Mouse (Mus musculus) c-Kit-negative CD71-positive TER-119-positive erythroid progenitor cells, embryonic 14.5 days (primary cell): ENCODE measurements around the gene Tex30.
"Not testable (repeated sequence)": the region's sequence is repeated elsewhere in the genome, so short reads cannot be mapped to it uniquely, and the experiment has no call there.

ENCODE experiments used
- DNase-seq: peaks from one replicate; pipeline ENCODE4 v3.0.0-alpha.2; 2013; ENCODE audit warnings: low read depth, low spot score

Tex30 gene

DNA sequence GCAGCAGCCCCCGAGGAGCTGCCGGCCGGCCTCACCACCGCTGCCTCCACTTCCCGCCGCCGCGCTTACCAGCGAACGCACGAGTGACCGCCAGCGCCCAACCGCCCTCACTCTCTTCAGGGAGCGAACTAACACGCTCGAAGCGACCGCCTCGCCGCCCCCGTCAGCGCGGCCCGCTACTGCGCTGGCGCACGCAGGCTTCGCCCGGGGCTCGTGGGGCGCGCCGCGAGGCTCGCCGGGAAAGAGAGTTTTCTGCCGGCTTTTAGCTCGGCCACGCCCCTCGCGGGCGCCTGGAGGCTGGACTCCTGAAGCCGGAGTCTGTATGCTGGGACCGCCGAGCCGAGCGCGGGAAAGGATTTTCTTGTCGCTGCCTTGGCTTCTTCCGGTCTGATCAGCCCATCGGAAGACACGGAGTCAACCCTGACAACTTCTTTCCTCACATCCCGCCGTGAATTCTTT is at the start of gene Tex30:
Tex30 (minus strand) TSS at position 183 of the 459 bp plus-strand sequence.
- DNase-seq, result peak; percentile 91

DNA sequence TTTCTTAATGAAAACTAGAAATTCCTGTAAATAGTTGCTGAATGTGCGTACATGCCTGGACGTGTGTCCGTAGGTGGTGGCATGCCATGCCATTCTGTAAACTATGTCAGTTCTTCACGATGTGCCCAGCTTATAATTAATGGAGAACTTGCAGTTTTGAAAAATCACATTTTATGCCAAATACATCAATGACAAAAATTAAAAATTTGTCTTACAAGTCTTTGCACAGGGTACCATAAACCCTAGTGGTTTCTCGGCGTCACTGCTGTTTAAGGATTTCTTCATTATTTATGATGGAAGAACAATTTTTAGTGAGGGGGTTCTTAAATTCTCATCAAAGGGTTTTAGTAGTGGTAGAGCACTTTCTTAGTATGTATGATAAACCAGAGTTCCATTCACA is 46.5 kb upstream of the Tex30 start:
- peak; percentile 21 for DNase-seq

DNA sequence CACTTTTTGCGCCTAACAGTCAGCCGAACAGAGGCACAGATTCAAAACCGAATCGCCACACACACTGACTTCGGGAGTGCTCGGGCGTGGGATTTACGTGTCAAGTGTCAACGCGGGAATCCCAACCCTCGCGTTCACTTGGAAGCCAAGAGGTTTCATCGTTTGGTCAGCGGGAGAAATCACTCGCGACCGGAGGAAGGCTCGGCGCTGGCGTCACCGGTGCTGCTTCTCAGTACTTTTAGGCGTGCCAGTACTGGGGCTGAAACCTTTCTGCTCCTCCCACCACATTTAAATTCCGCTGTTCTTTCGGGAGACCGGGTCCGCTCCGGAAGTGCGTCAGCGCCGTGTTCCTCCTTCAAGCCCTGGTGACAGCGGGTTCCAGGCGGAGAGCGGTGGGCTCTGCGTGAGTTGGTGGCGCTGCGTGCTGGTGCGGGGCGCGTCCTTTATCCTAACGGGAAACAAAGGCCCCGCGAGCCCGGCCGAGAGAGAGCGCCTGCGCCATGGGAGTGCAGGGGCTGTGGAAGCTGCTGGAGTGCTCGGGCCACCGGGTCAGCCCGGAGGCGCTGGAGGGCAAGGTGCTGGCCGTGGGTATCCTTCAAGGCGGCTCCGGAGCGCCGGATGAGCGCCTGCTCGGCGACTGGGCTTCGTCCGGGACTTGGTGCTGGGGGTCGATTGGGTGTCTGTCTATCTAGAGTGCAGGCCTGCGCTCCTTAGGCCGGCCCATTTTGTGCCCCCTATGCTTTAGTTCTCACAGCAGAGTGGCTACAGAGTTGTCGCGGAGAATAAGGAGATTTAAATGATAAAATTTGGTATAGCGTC is 45.5 kb upstream of the Tex30 start, which contains the start of gene Ercc5:
Ercc5 (plus strand) TSS at position 182 of the 819 bp plus-strand sequence.
- DNase-seq, result peak; percentile 68

DNA sequence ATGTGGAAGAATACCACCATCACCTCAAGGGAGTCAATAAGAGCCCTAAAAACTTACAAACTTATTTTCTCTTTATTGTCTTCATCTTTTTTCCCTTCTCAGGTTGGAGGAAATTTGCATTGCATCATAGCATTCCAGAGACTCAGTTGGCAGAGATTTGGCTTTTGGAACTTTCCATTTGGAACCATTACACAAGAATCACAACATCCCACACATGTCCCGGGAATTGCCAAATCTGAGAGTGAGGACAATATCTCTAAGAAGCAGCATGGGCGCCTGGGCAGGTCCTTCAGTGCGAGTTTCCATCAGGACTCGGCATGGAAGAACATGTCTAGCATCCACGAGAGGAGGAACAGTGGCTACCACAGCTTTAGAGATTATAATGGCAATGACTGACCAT is 40.5 kb upstream of the Tex30 start:
- no peak for DNase-seq

DNA sequence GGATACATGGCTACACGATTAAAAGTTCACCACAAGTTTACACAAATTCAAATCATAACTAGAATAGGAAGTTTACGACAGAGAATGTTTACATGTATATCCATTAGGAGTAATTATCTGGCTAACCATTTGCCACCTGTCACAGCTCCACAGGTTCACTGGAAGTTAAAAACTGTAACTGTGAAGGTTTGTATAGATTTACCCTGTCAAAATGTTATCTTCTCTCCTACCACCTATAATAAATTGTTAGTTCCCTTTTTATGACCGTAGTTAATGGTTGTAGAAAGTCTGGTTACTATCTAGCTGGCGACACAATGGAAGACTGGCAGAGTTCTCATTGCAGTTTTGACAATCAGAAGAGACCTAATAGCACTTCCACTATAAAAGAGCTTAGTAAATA is 38.0 kb upstream of the Tex30 start:
- no peak for DNase-seq

DNA sequence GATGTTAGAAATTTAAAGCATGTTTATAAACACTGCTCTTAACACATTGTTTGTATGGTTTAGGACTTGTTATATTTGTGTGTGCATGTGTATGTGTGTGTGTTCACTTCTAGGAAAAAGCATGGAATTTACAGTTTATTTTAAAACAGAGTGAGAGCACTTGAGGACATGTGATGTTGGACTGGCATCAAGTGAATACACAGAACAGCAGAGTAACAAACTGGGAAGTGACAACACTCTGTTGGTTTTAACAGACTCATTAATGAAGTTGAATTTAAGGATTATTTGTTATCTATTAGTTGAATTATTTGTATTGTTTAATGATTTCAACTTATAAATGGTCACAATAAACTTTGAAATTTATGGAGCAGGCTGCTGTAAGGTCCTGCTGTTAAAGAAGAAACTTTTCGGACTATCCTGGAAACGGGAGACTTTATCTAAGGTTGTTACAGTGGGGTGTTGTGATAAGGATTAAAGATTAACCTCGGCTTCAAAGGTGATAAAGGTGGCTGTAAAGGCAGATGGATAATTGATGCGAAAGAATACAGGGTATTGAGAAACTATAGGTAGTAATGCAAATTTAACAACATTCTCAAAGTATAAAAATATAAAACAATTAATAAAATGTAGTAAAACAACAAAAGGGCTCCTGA is 27.8 kb upstream of the Tex30 start:
- DNase-seq, result no peak

GRCm38 (mm10) chr1:44125590-44125989 is 23.3 kb upstream of the Tex30 start:
- no peak for DNase-seq

GRCm38 (mm10) chr1:44122256-44122655 is 20.0 kb upstream of the Tex30 start:
- DNase-seq, result no peak

- no peak for DNase-seq
These were observed 17.8 kb upstream of the Tex30 start for GRCm38 (mm10) chr1:44120074-44120406.

DNA sequence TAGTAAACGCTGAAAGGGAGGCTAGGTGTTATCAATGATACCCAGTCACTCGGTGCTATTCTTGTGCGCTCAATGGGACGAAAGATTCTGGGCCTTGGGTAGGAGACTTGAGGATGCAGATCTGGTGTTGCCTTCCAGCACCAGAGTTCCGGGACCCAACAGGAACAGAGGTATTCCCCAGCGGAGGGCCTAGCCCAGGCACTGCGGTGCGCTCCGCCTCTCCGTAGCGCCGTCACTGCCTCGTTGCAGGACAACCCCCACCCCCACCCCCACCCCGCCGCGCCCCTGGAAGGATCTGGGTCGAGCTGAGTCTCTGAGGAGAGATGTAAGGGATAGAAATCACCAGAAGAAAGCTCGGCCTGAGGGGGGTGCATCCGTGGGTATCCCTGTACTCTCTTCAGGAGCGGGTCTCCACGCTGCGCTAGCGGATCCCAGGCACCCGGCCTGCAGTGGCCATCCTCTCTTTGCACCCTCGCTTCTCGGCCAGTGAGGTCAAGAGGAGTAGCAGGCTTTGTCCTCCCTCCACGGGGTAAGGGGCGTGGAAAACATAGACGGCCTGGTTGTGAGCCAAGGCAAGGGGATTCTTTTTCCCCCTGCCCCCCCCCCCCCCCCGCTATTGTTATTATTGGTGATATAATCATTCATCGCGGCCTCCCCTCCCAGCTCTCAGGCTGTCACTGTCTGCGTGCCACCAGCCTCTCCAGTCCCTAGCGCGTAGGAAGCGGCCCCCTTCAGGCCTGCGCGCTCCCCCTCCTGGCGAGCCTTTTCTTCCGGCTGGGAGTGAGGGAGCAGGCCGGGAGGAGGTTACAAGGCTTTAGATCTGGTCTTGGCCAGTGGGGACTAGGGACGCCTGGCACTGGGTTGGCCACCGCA is 17.2 kb upstream of the Tex30 start:
- no peak for DNase-seq

DNA sequence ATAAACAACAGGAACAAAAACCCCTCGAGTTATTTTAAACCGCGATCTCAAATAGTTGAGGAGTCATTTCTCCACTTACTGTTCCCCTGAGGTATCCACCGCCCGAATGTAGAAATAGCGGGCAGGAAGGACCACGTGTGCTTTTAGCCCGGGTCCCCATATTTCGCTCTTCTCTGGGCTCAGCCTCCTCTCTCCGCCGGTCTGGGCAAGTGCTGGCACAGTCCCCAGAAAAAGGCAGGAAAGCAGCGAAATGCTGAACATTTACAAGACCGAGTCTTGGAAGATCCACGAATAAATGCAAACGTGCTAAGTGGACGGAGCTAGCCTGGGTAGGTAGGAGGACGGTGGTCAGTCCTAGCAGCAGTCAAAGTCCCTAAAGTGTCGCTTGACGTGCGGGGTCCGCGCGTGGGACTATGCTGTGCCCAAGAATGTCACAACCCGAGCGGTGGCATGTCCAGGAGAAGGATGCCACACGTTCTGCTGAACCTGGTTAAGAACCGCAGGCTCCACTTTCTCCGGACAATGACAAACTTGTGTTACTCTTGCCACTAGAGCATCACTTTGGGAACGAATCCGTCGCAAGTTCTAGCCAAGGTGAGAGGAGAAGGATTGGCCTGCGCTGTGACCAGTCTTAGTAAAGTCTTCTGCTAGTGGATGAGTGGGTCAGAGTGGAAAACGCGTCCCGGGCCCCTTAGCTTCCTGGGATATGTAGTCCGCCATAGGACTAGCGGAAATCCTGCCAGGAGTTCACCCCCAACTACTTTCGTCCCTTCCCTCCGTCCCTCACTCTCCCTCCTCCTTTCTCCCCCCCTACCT is 16.2 kb upstream of the Tex30 start, which contains the start of the genes Kdelc1 and Bivm:
Kdelc1 (minus strand) TSS at position 570 of the 816 bp plus-strand sequence.
Bivm (plus strand) TSS at position 719 of the 816 bp plus-strand sequence.
- no peak for DNase-seq

- no peak for DNase-seq
These were observed 15.3 kb upstream of the Tex30 start for GRCm38 (mm10) chr1:44117571-44117970.

DNA sequence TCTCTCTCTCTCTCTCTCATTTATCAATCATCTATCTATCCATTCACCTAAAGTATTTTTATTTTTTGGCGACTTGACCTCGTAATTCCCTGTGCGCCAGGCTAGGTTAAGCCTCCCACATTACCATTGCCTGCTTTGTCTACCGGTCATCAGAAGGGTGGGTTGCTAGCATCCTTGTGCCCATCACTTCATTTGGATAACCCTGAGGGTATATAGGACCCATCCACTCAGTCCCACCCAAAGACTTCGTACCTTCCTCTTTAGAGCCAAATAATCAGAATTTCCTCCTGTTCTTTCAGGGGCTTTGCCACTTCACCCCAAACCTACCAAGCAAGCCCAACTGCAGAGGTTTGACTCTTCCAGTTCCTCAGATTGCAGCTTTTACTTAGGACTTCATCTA is 698 bp upstream of the Tex30 start:
- no peak for DNase-seq

GRCm38 (mm10) chr1:44101448-44102225 is 604 bp downstream of the Tex30 start:
- DNase-seq, result no peak

GRCm38 (mm10) chr1:44064625-44065024 is 37.6 kb downstream of the Tex30 start:
- peak; percentile 38 for DNase-seq

DNA sequence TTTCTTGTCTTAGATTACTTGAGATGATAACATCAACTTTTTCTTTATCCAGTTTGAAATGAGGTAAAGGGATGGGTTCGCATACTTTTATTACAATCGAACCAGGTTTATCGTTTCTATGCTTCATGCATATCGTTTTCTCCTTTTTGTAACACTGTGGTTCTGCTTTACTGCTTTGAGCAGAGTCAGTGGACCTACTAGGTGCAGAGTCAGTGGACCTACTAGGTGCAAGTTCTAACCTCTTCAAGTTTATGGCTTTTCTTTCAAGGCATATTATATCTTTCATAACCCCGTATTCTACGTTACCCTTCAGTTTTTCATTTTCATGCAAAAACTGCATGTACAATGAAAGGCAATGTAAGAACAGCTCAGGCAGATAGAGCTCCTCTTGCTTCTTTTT is 38.8 kb downstream of the Tex30 start:
- DNase-seq, result no peak

- no peak for DNase-seq
These were observed 40.4 kb downstream of the Tex30 start, which contains the start of gene Gm8251 for GRCm38 (mm10) chr1:44061836-44062235. TSS of gene Gm8251 (minus strand) at chr1:44061936.

DNA sequence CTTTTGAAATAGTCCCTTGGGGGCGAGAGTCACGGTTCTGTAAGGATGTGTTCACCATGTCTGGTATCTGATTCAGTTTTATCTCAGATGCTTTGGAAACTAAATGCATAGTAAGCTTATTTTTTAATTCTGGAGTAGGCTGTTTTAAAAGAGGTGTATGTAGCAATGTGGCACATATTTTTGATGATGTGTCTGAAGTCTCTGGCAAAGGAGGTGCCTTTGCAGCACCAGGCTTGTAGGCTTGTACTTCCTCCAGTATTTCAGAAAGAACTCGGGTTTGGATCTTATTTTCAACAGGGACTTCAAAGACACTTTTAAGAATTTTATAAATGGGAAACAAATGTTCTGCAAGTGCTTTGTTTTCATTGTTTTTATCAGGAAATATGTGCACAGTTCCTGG is 44.4 kb downstream of the Tex30 start:
- DNase-seq, result no peak

GRCm38 (mm10) chr1:44046556-44046955 is 55.7 kb downstream of the Tex30 start:
- no peak for DNase-seq

GRCm38 (mm10) chr1:44045689-44046088 is 56.6 kb downstream of the Tex30 start:
- not testable (repeated sequence) for DNase-seq
